Mouse (Mus musculus) hindbrain, embryonic 10.5 days (tissue): ENCODE results near the gene Ccnd3. TPM values are rescaled to one million over a fixed set of nuclear protein-coding genes. Genes with fewer than 3 reads are reported as not detected.
"Not testable (repeated sequence)": the region's sequence is repeated elsewhere in the genome, so short reads cannot be mapped to it uniquely, and the experiment has no call there.

Source experiments
- DNase-seq: peaks from one replicate; pipeline ENCODE4 v3.0.0-alpha.2; 2017; ENCODE audit warnings: low spot score
- H3K27ac ChIP-seq: fragments of 300-500 bp; sonication (generic); 2 replicates; pipeline ENCODE4 v1.5.1; 2016; ENCODE audit warnings: mild to moderate bottlenecking, moderate library complexity
- H3K27me3 ChIP-seq: fragments of 300-500 bp; sonication (generic); 2 replicates; pipeline ENCODE4 v1.6.1; 2016; ENCODE audit warnings: mild to moderate bottlenecking; ENCODE audit not compliant: poor library complexity, insufficient read depth, severe bottlenecking
- H3K36me3 ChIP-seq: fragments of 300-500 bp; sonication (generic); 2 replicates; pipeline ENCODE4 v1.6.1; 2016; ENCODE audit warnings: mild to moderate bottlenecking, moderate library complexity
- H3K4me1 ChIP-seq: fragments of 300-500 bp; sonication (generic); replicated peaks from 2 replicates; pipeline ENCODE4 v1.6.1; 2016; ENCODE audit warnings: mild to moderate bottlenecking
- H3K4me3 ChIP-seq: fragments of 300-500 bp; sonication (generic); 2 replicates; pipeline ENCODE4 v1.5.1; 2016; ENCODE audit warnings: mild to moderate bottlenecking, moderate library complexity
- H3K9me3 ChIP-seq: fragments of 300-500 bp; sonication (generic); 2 replicates; pipeline ENCODE4 v1.6.1; 2016; ENCODE audit warnings: mild to moderate bottlenecking, moderate library complexity
- WGBS: fragments of 180-500 bp; shearing (Covaris S2); methylation state at CpG from one replicate; pipeline ENCODE4 v1.1.7; 2016; 5-methylcytosine and 5-hydroxymethylcytosine counted together
- polyA plus RNA-seq: library from polyadenylated mRNA; unstranded; fragments of >200 nt; fragmentation: Nextera tagmentation; extraction: Ambion mirVana; gene quantifications from 2 replicates; pipeline ENCODE4 v1.2.1, GENCODE M21; 2016

Gene Ccnd3
- polyA plus RNA-seq, 1 experiment from 2014 or later, result 289 TPM

- H3K36me3 ChIP-seq, result peaks cover 66% of the 10 kb centered on the region
- WGBS, result under 1% methylated on average over 59 of the region's 59 CpGs
- no peaks in the 10 kb centered on the region for H3K9me3 ChIP-seq
- H3K4me1 ChIP-seq, result peaks cover 26% of the 10 kb centered on the region
- DNase-seq, result peak; percentile 98
- H3K27ac ChIP-seq, result peak within 1 kb of the TSS; percentile 88
- peak within 1 kb of the TSS; percentile 94 for H3K4me3 ChIP-seq
- no peaks in the 10 kb centered on the region for H3K27me3 ChIP-seq
These were observed 106.2 kb downstream of the Ccnd3 start, which contains the start of the genes Bysl, Med20 and Gm20517 for GRCm38 (mm10) chr17:47610849-47611660. Bysl (minus strand) TSS chr17:47611492. Med20 (plus strand) TSS chr17:47611582. Gm20517 (plus strand) TSS chr17:47611589.

GRCm38 (mm10) chr17:47611661-47611982 lies 106.8 kb downstream of the Ccnd3 start:
- Histone ChIP-seq H3K9me3 (no peaks in the 10 kb centered on the region), H3K4me3 (peak overlapping the region; percentile 94), H3K36me3 (peaks cover 66% of the 10 kb centered on the region), H3K4me1 (peaks cover 26% of the 10 kb centered on the region), H3K27ac (peak overlapping the region; percentile 88), H3K27me3 (no peaks in the 10 kb centered on the region)
- no peak for DNase-seq
- WGBS, result under 1% methylated on average over 13 of the region's 13 CpGs

GRCm38 (mm10) chr17:47614018-47614417 lies 109.2 kb downstream of the Ccnd3 start:
- peaks cover 61% of the 10 kb centered on the region for H3K36me3 ChIP-seq
- H3K4me3 ChIP-seq, result no peak overlapping the region
- no peak for DNase-seq
- peaks cover 26% of the 10 kb centered on the region for H3K4me1 ChIP-seq
- H3K27ac ChIP-seq, result no peak overlapping the region
- no peaks in the 10 kb centered on the region for H3K9me3 ChIP-seq
- H3K27me3 ChIP-seq, result no peaks in the 10 kb centered on the region
- WGBS, result 89% methylated on average over 1 of the region's 1 CpGs

GRCm38 (mm10) chr17:47616119-47616518 lies 111.3 kb downstream of the Ccnd3 start:
- H3K36me3 ChIP-seq, result peaks cover 77% of the 10 kb centered on the region
- 93% methylated on average over 8 of the region's 8 CpGs for WGBS

GRCm38 (mm10) chr17:47616652-47617051 lies 111.8 kb downstream of the Ccnd3 start:
- no peak for DNase-seq
- no peak overlapping the region for H3K4me3 ChIP-seq
- H3K27me3 ChIP-seq, result no peaks in the 10 kb centered on the region
- 90% methylated on average over 4 of the region's 4 CpGs for WGBS
- no peaks in the 10 kb centered on the region for H3K9me3 ChIP-seq
- no peak overlapping the region for H3K27ac ChIP-seq
- H3K4me1 ChIP-seq, result peaks cover 13% of the 10 kb centered on the region
- peaks cover 83% of the 10 kb centered on the region for H3K36me3 ChIP-seq

More at GRCm38 (mm10) chr17:47616119-47616518, 111.3 kb downstream of the Ccnd3 start:
- H3K27ac ChIP-seq, result no peak overlapping the region
- H3K27me3 ChIP-seq, result no peaks in the 10 kb centered on the region
- no peaks in the 10 kb centered on the region for H3K9me3 ChIP-seq
- peaks cover 13% of the 10 kb centered on the region for H3K4me1 ChIP-seq
- no peak overlapping the region for H3K4me3 ChIP-seq
- DNase-seq, result no peak

GRCm38 (mm10) chr17:47617605-47618307 lies 112.9 kb downstream of the Ccnd3 start:
- no peaks in the 10 kb centered on the region for H3K27me3 ChIP-seq
- H3K36me3 ChIP-seq, result peaks cover 93% of the 10 kb centered on the region
- no peak for DNase-seq
- 91% methylated on average over 9 of the region's 9 CpGs for WGBS
- H3K4me1 ChIP-seq, result peaks cover 4% of the 10 kb centered on the region
- no peaks in the 10 kb centered on the region for H3K9me3 ChIP-seq
- no peak overlapping the region for H3K4me3 ChIP-seq
- no peak overlapping the region for H3K27ac ChIP-seq

GRCm38 (mm10) chr17:47618556-47619311 lies 113.9 kb downstream of the Ccnd3 start:
- H3K36me3 ChIP-seq, result peaks cover 93% of the 10 kb centered on the region
- no peak overlapping the region for H3K4me3 ChIP-seq
- 89% methylated on average over 13 of the region's 13 CpGs for WGBS
- H3K27ac ChIP-seq, result no peak overlapping the region
- H3K27me3 ChIP-seq, result no peaks in the 10 kb centered on the region
- no peaks in the 10 kb centered on the region for H3K4me1 ChIP-seq
- DNase-seq, result no peak
- no peaks in the 10 kb centered on the region for H3K9me3 ChIP-seq

GRCm38 (mm10) chr17:47622912-47623554 lies 118.2 kb downstream of the Ccnd3 start:
- H3K4me3 ChIP-seq, result no peak overlapping the region
- no peaks in the 10 kb centered on the region for H3K4me1 ChIP-seq
- no peaks in the 10 kb centered on the region for H3K27me3 ChIP-seq
- H3K27ac ChIP-seq, result no peak overlapping the region
- H3K9me3 ChIP-seq, result no peaks in the 10 kb centered on the region; the same call in 1 of the 2 replicates
- H3K36me3 ChIP-seq, result peaks cover 86% of the 10 kb centered on the region
- no peak for DNase-seq
- WGBS, result 95% methylated on average over 14 of the region's 14 CpGs

GRCm38 (mm10) chr17:47624572-47624971 lies 119.7 kb downstream of the Ccnd3 start:
- H3K9me3 ChIP-seq, DNase-seq, H3K4me3 ChIP-seq, H3K27me3 ChIP-seq, H3K4me1 ChIP-seq, H3K27ac ChIP-seq: not testable (repeated sequence)
- peaks cover 75% of the 10 kb centered on the region for H3K36me3 ChIP-seq
- 94% methylated on average over 4 of the region's 5 CpGs for WGBS

- no peaks in the 10 kb centered on the region; the same call in 1 of the 2 replicates for H3K9me3 ChIP-seq
- no peak for DNase-seq
- no peak overlapping the region for H3K27ac ChIP-seq
- 96% methylated on average over 2 of the region's 2 CpGs for WGBS
- no peaks in the 10 kb centered on the region for H3K27me3 ChIP-seq
- H3K4me3 ChIP-seq, result no peak overlapping the region
- peaks cover 70% of the 10 kb centered on the region for H3K36me3 ChIP-seq
- peaks cover 9% of the 10 kb centered on the region for H3K4me1 ChIP-seq
These were observed 120.2 kb downstream of the Ccnd3 start for GRCm38 (mm10) chr17:47625088-47625487.

GRCm38 (mm10) chr17:47626031-47626430 lies 121.2 kb downstream of the Ccnd3 start:
- no peak overlapping the region for H3K4me3 ChIP-seq
- H3K9me3 ChIP-seq, result no peaks in the 10 kb centered on the region; the same call in 1 of the 2 replicates
- WGBS, result 94% methylated on average over 5 of the region's 5 CpGs
- no peaks in the 10 kb centered on the region for H3K27me3 ChIP-seq
- H3K4me1 ChIP-seq, result peaks cover 19% of the 10 kb centered on the region
- H3K36me3 ChIP-seq, result peaks cover 60% of the 10 kb centered on the region
- no peak for DNase-seq
- H3K27ac ChIP-seq, result no peak overlapping the region

GRCm38 (mm10) chr17:47627791-47628190 lies 122.9 kb downstream of the Ccnd3 start:
- no peak overlapping the region for H3K4me3 ChIP-seq
- no peak overlapping the region for H3K27ac ChIP-seq
- no peaks in the 10 kb centered on the region; the same call in 1 of the 2 replicates for H3K9me3 ChIP-seq
- H3K4me1 ChIP-seq, result peaks cover 36% of the 10 kb centered on the region
- DNase-seq, result no peak
- WGBS, result 84% methylated on average over 2 of the region's 2 CpGs
- no peaks in the 10 kb centered on the region for H3K27me3 ChIP-seq
- H3K36me3 ChIP-seq, result peaks cover 45% of the 10 kb centered on the region
